Mouse (Mus musculus) midbrain, postnatal 0 days (tissue): ENCODE data around the gene Oxct1. TPM values are rescaled to one million over a fixed set of nuclear protein-coding genes. Genes with fewer than 3 reads are reported as not detected.

ENCODE experiments used
- ATAC-seq: fragments of 200-750 bp; cut with Nextera tagmentation; 2 replicates; pipeline ENCODE4 v1.8.0; 2017; ENCODE audit warnings: moderate number of reproducible peaks, mild to moderate bottlenecking, moderate TSS enrichment, moderate library complexity; ENCODE audit not compliant: low FRiP score
- DNase-seq: peaks from one replicate; pipeline ENCODE4 v3.0.0-alpha.2; 2015; ENCODE audit warnings: low spot score
- H3K27ac ChIP-seq: fragments of 300-500 bp; sonication (generic); 2 replicates; pipeline ENCODE4 v1.5.1; 2014; ENCODE audit warnings: low read depth, mild to moderate bottlenecking, low read length, mixed read lengths
- H3K27me3 ChIP-seq: fragments of 300-500 bp; sonication (generic); 2 replicates; pipeline ENCODE4 v1.6.1; 2014; ENCODE audit warnings: low read length, control low read depth, mixed read lengths; ENCODE audit not compliant: insufficient read depth
- H3K36me3 ChIP-seq: fragments of 300-500 bp; sonication (generic); 2 replicates; pipeline ENCODE4 v1.6.1; 2014; ENCODE audit warnings: low read length, control low read depth, mixed read lengths; ENCODE audit not compliant: insufficient read depth
- H3K4me1 ChIP-seq: fragments of 300-500 bp; sonication (generic); 2 replicates; pipeline ENCODE4 v1.6.1; 2014; ENCODE audit warnings: mild to moderate bottlenecking, control low read depth, antibody characterized with exemption, low read length, mixed read lengths; ENCODE audit not compliant: insufficient read depth
- H3K4me2 ChIP-seq: fragments of 300-500 bp; sonication (generic); 2 replicates; pipeline ENCODE4 v1.6.1; 2014; ENCODE audit warnings: low read depth, mild to moderate bottlenecking, low read length, mixed read lengths; ENCODE audit not compliant: poor library complexity, severe bottlenecking
- H3K4me3 ChIP-seq: fragments of 300-500 bp; sonication (generic); 2 replicates; pipeline ENCODE4 v1.5.1; 2014; ENCODE audit warnings: low read depth, mild to moderate bottlenecking, low read length, moderate library complexity
- H3K9ac ChIP-seq: fragments of 300-500 bp; sonication (generic); replicated peaks from 2 replicates; pipeline ENCODE4 v1.6.1; 2014; ENCODE audit warnings: mild to moderate bottlenecking, low read length, moderate library complexity, mixed read lengths; ENCODE audit not compliant: poor library complexity, severe bottlenecking
- H3K9me3 ChIP-seq: fragments of 300-500 bp; sonication (generic); 2 replicates; pipeline ENCODE4 v1.6.1; 2016; ENCODE audit warnings: low read length, control low read depth
- CTCF ChIP-seq: IDR thresholded peaks from 2 replicates; pipeline ENCODE4 v1.5.1; 2016; ENCODE audit warnings: antibody characterized with exemption, mild to moderate bottlenecking
- WGBS: fragments of 180-500 bp; shearing (Covaris S2); extraction: QIAGEN DNeasy Blood & Tissue Kit; methylation state at CpG from one replicate; pipeline ENCODE4 v1.1.7; 2014; 5-methylcytosine and 5-hydroxymethylcytosine counted together
- polyA plus RNA-seq: library from polyadenylated mRNA; unstranded; fragments of >200 nt; fragmentation: Nextera tagmentation; extraction: Ambion mirVana; gene quantifications from 2 replicates; pipeline ENCODE4 v1.2.1, GENCODE M21; 2015
- total RNA-seq: library from RNA; depleted of rRNA; stranded (reverse); fragments of >200 nt; gene quantifications from 2 replicates; pipeline ENCODE4 v1.2.3, GENCODE M21; 2014; rRNA removed

Gene Oxct1
- total RNA-seq = 240 and 266 TPM in 2 replicates
- 454 and 461 TPM in 2 replicates for polyA plus RNA-seq

- no peaks in the 10 kb centered on the region for H3K27me3 ChIP-seq
- ATAC-seq = peak; percentile 95
- H3K9ac ChIP-seq = peak within 1 kb of the TSS; percentile 88
- 0% methylated on average over 37 of the region's 45 CpGs for WGBS
- H3K27ac ChIP-seq = peak within 1 kb of the TSS; percentile 97
- peak within 1 kb of the TSS; percentile 80 for H3K4me3 ChIP-seq
- peak; percentile 96 for DNase-seq
- peaks cover 7% of the 10 kb centered on the region; the same call in 1 of the 2 replicates for H3K4me1 ChIP-seq
- peak within 1 kb of the TSS; percentile 51 for H3K4me2 ChIP-seq
- peak; percentile 68 for TF ChIP-seq CTCF
- no peaks in the 10 kb centered on the region for H3K9me3 ChIP-seq
- H3K36me3 ChIP-seq = no peaks in the 10 kb centered on the region
Measured at GRCm38 (mm10) chr15:4026231-4026773, at the start of gene Oxct1. TSS of gene Oxct1 (plus strand) at chr15:4026383.

- Histone ChIP-seq H3K27me3 (no peaks in the 10 kb centered on the region), H3K4me3 (no peak overlapping the region), H3K9ac (no peak overlapping the region), H3K27ac (no peak overlapping the region), H3K36me3 (peaks cover 6% of the 10 kb centered on the region; the same call in 1 of the 2 replicates), H3K4me2 (no peak overlapping the region), H3K9me3 (no peaks in the 10 kb centered on the region), H3K4me1 (no peaks in the 10 kb centered on the region)
- ATAC-seq = no peak
- 95% methylated on average over 2 of the region's 2 CpGs for WGBS
- TF ChIP-seq CTCF = peak; percentile 51
- no peak for DNase-seq
Measured at GRCm38 (mm10) chr15:3978279-3978678, 47.9 kb upstream of the Oxct1 start.

GRCm38 (mm10) chr15:3979061-3979848 is 46.9 kb upstream of the Oxct1 start, which contains the start of gene Fbxo4:
TSS of gene Fbxo4 (minus strand) at chr15:3979573.
- peak; percentile 67 for DNase-seq
- Histone ChIP-seq H3K36me3 (peaks cover 10% of the 10 kb centered on the region), H3K9ac (peak within 1 kb of the TSS; percentile 95), H3K27me3 (no peaks in the 10 kb centered on the region), H3K4me2 (peak within 1 kb of the TSS; percentile 75), H3K27ac (peak within 1 kb of the TSS; percentile 99), H3K9me3 (no peaks in the 10 kb centered on the region), H3K4me3 (peak within 1 kb of the TSS; percentile 70), H3K4me1 (no peaks in the 10 kb centered on the region)
- ATAC-seq = peak; percentile 95
- TF ChIP-seq CTCF = no peak
- under 1% methylated on average over 61 of the region's 61 CpGs for WGBS

- Histone ChIP-seq H3K4me1 (no peaks in the 10 kb centered on the region), H3K27ac (peak overlapping the region; percentile 99), H3K36me3 (peaks cover 11% of the 10 kb centered on the region), H3K4me3 (peak overlapping the region; percentile 70), H3K9me3 (no peaks in the 10 kb centered on the region), H3K4me2 (peak overlapping the region; percentile 75), H3K9ac (peak overlapping the region; percentile 95), H3K27me3 (no peaks in the 10 kb centered on the region)
- 81% methylated on average over 3 of the region's 3 CpGs for WGBS
- ATAC-seq (peak; percentile 6; the same call in 1 of the 2 replicates), DNase-seq (no peak)
- no peak for TF ChIP-seq CTCF
Measured at GRCm38 (mm10) chr15:3979871-3980270, 46.3 kb upstream of the Oxct1 start.

- no peak overlapping the region for H3K9ac ChIP-seq
- peaks cover 16% of the 10 kb centered on the region for H3K36me3 ChIP-seq
- H3K9me3 ChIP-seq = no peaks in the 10 kb centered on the region
- no peak overlapping the region for H3K4me2 ChIP-seq
- no peak overlapping the region for H3K4me3 ChIP-seq
- no peak for DNase-seq
- no peaks in the 10 kb centered on the region for H3K27me3 ChIP-seq
- no peak overlapping the region for H3K27ac ChIP-seq
- no peaks in the 10 kb centered on the region for H3K4me1 ChIP-seq
- TF ChIP-seq CTCF = no peak
- WGBS = 95% methylated on average over 5 of the region's 5 CpGs
- no peak for ATAC-seq
Measured at GRCm38 (mm10) chr15:3982732-3983131, 43.5 kb upstream of the Oxct1 start.

- DNase-seq = no peak
- Histone ChIP-seq H3K9ac (no peak overlapping the region), H3K4me2 (no peak overlapping the region), H3K36me3 (peaks cover 16% of the 10 kb centered on the region), H3K27me3 (no peaks in the 10 kb centered on the region), H3K4me3 (no peak overlapping the region), H3K4me1 (no peaks in the 10 kb centered on the region), H3K9me3 (no peaks in the 10 kb centered on the region), H3K27ac (no peak overlapping the region)
- 84% methylated on average over 2 of the region's 2 CpGs for WGBS
- no peak for TF ChIP-seq CTCF
- no peak for ATAC-seq
Measured at GRCm38 (mm10) chr15:3984876-3985275, 41.3 kb upstream of the Oxct1 start.
